Mouse (Mus musculus) A20 (cell line): ENCODE data around the gene Olfr768.
"Not testable (repeated sequence)": the region's sequence is repeated elsewhere in the genome, so short reads cannot be mapped to it uniquely, and the experiment has no call there.

ENCODE experiments used
- DNase-seq: peaks from one replicate; pipeline ENCODE4 v3.0.0-alpha.2; 2011; ENCODE audit warnings: low read depth, low spot score

Olfr768 gene

DNA sequence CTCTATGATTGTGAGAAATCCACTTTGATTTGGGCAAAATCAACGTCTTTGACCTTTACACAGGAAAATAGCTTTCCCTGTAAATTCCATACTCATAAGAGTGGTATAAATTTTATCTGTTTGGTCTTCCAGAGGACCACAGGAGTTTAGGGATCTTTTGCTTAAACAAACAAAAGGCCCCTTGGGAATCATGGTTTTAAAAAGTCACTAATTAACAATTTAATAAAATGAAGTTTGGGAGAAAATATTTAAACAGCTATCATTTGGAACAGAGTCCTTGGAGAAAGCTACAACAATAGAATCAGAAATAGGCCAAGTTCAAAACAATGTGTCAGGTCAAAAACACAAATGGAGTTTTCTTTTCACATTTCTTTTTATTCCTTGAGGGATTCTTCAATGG is at the start of gene Olfr768:
Olfr768 (minus strand) TSS at position 101 of the 400 bp plus-strand sequence.
- no peak for DNase-seq

DNA sequence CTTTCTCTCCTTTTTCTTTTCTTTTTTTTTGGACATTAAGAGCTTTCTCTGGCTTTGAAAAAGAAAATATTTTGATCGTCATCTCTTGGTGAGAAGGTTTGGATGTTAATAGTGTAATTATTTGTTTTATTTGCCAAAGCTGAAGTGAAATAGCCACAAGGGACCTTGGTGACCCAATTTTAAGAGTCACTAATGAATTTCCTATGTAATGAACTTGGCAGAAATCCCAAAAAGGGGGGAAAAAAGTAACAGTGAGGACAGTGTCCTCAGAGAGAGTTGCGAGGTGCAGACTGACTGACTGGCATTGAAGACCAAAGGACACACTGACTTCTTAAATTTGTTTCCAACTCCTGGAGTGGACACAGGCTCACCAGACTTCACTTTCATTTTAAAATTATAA is 39.7 kb upstream of the Olfr768 start, which contains the start of gene Olfr770:
Olfr770 (minus strand) TSS at position 101 of the 400 bp plus-strand sequence.
- no peak for DNase-seq

DNA sequence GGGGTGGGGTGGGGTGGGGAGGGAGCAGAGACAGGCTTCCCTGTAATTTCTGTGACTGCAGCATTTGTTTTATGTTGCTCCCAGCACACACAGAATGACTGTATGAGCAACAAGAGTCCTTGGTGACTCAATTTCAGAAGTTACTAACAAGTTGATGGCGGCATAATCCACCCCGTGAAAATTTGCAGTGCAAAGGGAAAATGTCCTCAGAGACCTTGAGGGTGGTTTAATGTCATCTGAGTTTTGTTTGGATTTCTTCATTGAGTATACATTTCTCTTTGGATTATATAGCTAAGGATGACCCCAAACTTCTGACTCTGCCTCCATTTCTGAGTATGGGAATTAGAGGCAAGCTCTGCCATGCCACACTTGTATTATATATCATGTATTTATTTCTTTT is 18.6 kb upstream of the Olfr768 start, which contains the start of gene Olfr769:
Olfr769 (minus strand) TSS at position 101 of the 400 bp plus-strand sequence.
- DNase-seq: no peak

DNA sequence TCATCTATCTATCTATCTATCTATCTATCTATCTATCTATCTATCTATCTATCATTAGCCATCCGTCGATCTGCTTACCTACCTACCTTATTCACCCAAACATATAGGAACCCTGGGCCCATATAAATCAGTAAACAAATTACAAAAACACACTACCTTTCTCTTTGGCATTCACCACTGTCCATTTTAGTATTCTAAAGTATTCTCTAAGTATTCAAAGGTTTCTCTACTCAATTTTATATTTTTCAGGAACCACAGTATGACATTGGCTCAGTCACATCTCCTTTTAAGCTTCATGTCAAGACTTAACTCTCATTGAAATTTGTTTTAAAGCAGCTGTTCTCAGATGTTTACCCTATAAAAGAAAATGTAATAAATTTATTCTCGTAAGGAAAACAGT is 16.0 kb upstream of the Olfr768 start:
- no peak for DNase-seq

DNA sequence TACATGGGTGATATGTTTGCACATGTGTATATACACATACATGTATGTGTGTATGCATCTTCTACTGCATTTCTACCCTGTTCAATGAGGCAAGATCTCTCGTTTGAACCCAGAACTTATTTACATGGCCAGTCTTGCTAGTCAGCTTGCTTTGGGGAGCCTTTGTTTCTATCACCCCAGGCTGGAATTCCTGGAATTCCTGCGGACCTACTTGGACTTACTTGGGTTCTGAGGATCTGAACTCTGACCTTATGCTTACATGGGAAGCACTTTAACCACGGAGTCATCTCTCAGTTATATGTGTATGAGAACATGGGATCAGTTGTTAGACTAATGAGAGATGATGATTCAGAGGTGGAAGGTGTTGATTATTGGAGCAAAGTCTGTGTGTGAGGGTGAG is 2.1 kb upstream of the Olfr768 start:
- no peak for DNase-seq

DNA sequence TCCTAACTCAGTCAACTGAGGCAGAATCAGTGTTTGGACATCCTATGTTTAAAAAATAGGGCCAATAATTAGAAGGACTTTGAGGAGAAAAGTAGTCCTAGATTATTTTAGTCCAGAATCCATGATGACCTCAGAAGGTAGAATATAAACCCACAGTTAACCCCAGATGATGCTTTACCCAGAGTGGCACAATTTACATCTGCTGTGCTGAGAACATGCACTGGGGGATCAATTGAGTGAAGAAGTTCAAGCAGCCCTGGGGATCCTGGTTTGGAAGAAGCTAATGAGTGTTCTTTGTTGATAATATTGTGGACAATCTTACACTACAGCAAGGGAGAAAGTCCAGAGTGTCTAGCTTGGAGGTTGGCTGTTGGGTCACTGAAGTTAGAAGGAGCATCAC is 16.4 kb downstream of the Olfr768 start, which contains the start of gene Olfr767:
Olfr767 (minus strand) TSS at position 101 of the 400 bp plus-strand sequence.
- not testable (repeated sequence) for DNase-seq

DNA sequence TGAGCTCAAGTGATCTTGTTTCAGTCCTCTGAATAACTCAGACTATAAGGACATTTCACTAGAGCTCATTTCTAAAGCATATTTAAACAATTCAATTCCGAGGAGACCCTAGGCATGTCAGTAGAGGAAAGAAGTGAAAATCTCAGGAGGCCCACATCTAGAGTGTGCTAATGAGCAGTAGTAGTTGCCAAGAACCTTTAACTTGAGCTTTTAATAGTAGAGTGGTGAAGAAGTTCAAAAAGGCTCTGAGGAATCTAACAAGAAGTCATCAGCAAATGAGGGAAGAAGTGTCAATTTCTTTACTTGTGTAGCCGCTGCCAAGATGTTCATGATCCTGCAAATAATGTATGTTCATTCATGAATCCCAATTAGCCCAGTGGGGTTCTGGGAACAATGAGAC is 30.3 kb downstream of the Olfr768 start, which contains the start of gene Olfr766-ps1:
Olfr766-ps1 (minus strand) TSS at position 101 of the 400 bp plus-strand sequence.
- no peak for DNase-seq

DNA sequence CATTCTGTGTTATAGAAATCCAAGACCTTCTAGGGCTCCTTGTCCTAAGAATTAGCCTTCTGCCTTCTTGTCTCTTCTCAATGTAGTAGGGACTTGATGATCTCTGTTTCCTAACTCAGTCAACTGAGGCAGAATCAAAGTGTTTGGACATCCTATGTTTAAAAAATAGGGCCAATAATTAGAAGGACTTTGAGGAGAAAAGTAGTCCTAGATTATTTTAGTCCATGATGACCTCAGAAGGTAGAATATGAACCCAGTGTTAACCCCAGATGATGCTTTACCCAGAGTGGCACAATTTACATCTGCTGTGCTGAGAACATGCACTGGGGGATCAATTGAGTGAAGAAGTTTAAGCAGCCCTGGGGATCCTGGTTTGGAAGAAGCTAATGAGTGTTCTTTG is 49.3 kb downstream of the Olfr768 start, which contains the start of gene Olfr765:
Olfr765 (minus strand) TSS at position 101 of the 400 bp plus-strand sequence.
- DNase-seq: not testable (repeated sequence)
